Mouse (Mus musculus) B cell, adult 2 months (primary cell): ENCODE results near the gene Slc32a1.

Experiments
- DNase-seq, 2 experiments: peaks; one replicate each; pipeline ENCODE4 v3.0.0; 2022

Slc32a1 gene

DNA sequence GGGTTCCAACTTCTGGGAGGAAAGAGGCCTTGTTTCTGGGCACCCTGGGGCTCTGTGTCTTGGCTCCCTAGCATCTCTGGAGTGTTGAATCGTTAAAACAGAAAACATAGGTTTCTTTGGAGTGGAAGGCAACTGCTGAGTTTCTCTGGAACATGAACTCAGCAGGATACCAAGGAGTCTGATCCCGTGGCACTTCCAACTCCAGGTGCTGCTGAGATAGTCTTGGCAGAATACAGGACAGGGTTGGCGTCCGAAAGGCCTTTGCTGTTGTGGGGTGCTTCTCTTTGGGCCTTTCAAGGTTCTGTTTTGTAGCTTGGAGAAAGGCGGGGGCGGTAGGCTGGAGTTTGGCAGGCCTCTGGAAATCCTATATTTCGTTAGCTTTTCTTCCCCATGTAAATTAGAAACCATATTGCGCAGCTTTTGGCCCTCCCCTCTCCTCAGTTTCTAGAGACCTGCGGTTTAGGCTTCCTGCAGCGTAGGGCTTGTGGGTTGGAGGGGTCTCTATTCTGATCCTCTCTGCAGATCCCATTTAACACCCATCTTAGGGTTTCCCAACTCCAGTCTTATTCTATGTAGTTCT lies 2.2 kb downstream of the Slc32a1 start:
- peak; percentile 34 to 50 for DNase-seq

DNA sequence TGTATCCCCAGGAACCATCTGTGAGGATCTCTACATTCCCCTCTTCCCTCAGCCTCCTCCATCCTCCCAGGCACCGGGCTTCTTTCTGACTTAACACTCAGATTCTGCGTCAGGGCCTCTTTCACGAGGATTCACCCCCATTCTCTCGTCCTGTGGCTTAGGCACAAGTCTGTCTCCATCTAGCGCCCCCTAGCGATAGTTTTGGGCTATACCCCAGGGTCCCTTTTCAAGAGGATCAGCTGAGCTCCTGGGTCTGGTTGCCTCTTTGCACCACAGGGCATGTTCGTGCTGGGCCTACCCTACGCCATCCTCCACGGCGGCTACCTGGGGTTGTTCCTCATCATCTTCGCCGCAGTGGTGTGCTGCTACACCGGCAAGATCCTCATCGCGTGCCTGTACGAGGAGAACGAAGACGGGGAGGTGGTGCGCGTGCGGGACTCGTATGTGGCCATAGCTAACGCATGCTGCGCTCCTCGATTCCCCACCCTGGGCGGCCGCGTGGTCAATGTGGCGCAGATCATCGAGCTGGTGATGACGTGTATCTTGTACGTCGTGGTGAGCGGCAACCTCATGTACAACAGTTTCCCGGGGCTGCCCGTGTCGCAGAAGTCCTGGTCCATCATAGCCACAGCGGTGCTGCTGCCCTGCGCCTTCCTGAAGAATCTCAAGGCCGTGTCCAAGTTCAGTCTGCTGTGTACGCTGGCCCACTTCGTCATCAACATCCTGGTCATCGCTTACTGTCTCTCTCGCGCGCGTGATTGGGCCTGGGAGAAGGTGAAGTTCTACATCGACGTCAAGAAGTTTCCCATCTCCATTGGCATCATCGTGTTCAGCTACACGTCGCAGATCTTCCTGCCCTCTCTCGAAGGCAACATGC lies 3.2 kb downstream of the Slc32a1 start:
- peak; percentile 86 to 87 for DNase-seq

DNA sequence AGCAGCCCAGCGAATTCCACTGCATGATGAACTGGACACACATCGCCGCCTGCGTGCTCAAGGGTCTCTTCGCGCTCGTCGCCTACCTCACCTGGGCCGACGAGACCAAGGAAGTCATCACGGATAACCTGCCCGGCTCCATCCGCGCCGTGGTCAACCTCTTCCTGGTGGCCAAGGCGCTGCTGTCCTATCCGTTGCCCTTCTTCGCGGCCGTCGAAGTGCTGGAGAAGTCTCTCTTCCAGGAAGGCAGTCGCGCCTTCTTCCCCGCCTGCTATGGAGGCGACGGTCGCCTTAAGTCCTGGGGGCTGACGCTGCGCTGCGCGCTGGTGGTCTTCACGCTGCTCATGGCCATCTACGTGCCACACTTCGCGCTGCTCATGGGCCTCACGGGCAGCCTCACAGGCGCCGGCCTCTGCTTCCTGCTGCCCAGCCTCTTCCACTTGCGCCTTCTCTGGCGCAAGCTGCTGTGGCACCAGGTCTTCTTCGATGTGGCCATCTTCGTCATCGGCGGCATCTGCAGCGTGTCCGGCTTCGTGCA lies 3.9 kb downstream of the Slc32a1 start:
- DNase-seq: peak; percentile 11 to 23

DNA sequence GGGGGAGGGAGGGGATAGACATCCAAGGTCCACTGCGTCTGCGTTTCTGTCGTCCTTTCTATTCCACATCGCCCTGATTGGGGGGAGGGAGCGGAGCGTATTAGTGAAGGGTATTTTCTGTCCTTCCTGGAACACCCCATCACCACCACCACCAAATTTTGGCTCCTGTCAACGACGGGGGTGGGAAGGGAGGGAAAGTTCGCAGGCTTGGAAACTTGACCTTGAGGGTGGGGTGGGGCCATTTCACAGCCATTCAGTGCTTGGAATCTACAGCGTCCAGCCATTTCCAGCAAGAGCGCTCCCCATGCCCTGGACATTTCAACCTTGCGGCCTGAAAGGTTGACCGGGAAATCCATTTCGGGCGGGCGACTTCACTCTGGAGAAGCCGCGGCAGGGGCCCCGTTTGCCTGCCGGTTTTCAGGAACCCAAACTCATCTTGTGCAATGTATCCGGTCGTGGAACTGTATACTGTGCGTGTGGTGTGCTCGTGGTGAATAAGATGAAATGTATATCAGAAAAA lies 4.7 kb downstream of the Slc32a1 start:
- peak; percentile 11 to 19 for DNase-seq

DNA sequence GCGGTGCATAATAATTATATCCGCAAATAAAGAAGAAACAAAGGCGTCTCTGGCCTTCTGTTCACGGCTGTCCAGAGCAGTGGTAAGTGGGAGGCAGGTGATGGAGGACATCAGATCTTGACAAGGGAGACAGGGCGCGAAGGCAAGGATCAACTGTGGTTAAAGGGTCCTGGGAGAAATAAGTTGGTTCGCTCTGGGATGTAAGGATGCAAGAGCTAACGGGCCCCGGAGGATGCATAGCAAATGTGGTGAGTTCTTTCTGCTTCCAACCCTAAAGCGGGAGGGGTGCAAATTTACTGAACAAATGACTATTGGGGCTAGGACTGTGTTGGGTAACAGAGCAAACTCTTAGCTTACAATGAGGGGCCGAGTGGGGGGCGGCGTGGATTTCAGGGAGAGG lies 5.1 kb downstream of the Slc32a1 start:
- no peak for DNase-seq

DNA sequence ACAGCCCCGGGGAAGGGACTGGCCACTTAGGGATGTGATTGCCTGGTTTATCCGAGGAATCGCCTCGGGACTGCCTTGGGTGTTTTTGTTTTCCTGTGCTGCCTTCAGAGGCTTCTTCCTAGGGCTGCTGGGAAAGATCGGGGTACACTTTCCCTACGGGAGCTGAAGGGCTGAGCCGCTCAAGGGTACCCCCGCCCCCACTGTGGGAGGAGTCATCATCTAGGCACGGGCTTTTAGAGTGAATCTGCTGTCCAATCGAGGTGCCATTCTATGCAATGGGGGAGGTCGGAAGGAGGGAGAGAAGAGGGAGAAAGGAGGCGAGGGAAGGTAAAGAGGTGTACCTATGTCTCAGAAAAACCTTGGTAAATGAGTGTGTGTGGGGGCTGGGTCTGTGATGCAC lies 5.7 kb downstream of the Slc32a1 start:
- DNase-seq: peak; percentile 12 to 22

DNA sequence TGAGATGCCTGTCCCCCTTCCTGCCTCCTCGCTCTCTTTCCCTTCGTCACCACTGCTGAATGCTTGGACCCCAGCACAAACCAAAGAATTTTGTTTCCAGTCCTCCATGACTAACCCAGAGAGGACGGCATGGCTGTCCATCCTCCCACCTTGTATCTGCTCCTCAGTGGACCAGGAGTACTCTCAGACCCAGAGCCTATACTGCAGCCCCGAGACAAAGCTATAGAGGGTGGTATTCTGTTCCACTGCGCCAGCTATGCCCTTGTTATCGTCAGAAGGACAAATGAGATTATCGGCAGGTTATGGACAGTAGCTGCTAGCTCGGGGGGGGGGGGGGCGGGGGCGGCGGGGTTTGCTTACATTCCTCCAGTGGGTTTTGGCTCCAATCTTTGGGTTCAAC lies 6.2 kb downstream of the Slc32a1 start:
- DNase-seq: no peak

DNA sequence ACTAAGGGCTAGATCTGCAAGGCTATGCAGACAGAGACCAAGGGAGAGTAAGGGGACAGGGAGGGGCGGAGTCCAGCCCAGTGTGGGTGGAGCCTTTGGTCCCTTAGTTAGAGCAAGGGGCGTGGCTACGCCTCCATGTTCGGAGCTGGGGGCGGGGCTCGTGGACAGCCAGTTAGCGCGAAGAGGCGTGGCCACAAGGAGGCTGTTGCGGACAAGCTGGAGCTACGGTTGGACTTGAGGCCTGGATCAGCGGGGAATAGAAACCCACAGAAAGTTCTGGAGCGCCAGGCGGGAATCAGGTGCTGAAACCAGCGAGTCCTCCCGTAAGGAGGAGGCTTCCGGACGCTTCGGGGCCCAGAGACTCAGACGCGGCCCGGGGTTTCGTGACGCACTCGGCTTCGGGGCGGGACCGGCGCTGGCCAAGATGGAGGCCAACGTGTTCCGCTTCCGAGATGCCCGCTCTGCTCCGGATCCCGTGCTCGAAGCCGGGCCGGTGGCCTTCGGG lies 14.2 kb downstream of the Slc32a1 start, which contains the start of gene Actr5:
TSS of gene Actr5 (plus strand) at position 171 of the 505 bp plus-strand sequence.
- DNase-seq: peak; percentile 94 to 95

DNA sequence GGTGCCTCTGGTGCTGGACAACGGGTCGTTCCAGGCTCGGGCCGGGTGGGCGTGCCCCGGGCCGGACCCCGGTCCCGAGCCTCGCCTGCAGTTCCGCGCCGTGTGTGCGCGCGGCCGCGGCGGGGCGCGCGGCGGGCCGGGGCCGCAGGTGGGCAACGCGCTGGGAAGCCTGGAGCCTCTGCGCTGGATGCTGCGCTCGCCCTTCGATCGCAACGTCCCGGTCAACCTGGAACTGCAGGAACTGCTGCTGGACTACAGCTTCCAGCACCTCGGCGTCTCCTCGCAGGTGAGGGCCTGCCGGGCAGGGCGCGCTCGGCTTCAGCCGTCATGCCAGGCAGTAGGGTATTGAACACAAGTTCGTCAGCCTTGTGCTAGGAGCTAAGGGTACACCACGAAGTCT lies 14.7 kb downstream of the Slc32a1 start:
- DNase-seq: peak in 1 of 2 experiments; percentile 41

DNA sequence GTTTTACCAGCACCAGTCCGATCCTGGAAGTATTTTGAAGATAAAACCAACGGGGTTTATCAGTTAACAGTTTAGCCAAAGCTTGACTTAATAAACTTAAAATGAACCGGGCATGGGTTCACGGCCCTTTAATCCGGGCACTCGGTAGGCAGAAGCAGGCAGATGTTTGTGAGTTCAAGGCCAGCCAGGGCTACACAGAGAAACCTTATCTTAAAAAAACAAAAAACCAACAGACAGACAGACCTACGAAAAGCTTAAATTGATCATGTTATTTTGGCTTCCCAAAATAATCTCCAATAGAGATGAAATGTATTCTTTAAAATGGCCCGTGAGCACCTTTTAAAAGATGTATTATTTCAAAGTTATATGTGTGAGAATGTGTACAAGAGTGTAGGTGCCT lies 15.1 kb downstream of the Slc32a1 start:
- DNase-seq: no peak

DNA sequence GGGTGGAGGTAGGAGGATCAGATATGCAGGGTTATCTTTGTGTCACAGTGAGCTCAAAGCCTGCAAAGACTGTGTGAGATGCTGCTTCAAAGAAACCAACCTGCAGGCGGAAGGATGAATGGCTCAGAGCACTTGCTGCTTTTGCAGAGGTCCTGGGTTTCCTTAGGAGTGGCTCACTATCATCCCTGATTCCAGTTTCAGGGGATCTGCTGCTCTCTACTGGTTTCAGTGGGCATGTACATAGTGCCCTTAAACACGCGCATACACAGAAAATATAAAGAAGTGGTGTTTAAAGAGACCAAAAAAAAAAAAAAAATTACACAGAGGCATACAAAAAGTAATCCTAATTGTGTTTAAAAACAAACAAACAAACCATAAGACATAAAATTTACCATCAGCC lies 18.3 kb downstream of the Slc32a1 start:
- no peak for DNase-seq

DNA sequence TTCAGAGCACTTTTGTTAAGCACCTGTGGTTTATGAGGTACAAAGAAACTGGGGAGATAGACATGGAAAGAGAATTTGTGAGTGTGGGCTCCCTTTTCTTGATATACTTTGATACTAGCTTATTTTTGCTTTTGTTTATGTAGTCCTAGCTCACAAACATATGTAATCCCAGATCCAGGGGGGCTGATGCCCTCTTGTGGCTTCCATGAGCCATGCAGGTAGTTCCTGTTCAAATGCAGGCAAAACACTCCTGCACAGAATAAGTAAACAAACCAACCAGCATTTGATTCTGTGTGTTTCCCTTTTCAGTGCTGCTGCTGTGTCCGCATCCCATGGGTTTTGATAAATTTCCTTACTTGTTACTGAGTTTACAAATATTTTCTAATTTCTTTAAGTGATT lies 18.8 kb downstream of the Slc32a1 start:
- no peak for DNase-seq

DNA sequence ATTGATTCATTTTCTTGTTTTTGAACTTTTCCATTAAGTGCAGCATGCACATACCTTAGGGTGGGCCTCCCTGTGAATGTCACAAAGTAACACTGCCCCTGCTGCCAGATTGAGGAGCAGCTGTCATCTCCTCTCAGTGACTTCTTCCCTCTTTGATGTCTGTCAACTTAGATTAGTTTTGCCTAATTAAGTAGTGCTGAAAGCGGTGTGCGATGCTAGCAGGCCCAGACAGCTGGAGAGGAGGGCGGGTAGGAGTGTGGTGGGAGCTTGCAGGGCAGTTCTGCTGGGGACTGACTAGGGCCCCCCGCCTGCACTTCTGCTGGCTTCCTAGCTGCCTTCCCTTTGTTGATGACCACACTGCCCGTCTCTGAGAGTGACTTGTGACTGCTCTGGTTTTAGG lies 21.3 kb downstream of the Slc32a1 start:
- DNase-seq: no peak

DNA sequence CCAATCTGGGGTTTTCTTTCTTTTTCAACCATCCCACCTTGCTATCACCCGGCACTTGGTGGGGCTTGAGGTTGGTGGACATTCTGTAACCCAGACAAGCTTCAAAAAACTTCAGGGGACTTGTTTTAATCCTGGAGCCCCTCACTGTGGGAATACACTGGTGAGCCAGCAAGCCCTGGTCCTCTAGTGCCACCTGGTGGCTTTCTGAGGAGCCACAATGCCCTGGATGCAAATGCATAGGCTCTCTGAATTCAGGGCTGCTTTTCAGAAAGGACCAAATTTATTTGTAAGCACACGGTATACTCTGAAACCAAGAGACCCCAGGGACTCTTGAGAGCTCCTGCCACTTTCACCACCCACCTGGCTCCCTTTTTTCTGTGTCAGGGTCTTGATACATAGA lies 31.3 kb downstream of the Slc32a1 start:
- DNase-seq: peak; percentile 78 to 80

DNA sequence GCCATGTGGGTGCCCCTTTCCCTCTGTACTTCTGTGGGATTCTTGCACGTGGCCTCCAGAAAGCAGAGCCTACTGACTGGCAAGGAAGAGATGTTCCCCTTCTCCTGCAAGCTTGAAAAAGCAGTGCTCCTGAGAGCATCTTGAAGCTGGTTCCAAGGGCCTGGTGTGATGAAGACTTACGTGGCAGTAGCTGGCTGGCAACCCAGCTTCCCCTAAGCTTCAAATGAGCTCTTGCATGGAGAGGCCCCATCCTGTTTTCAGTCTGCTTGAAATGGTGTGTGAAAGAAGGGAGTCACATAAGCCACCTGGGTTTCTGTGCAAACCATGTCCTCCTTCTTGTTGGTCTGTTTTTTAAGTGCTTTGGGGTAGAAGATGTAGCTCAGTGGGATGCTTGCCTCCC lies 32.0 kb downstream of the Slc32a1 start:
- no peak for DNase-seq

DNA sequence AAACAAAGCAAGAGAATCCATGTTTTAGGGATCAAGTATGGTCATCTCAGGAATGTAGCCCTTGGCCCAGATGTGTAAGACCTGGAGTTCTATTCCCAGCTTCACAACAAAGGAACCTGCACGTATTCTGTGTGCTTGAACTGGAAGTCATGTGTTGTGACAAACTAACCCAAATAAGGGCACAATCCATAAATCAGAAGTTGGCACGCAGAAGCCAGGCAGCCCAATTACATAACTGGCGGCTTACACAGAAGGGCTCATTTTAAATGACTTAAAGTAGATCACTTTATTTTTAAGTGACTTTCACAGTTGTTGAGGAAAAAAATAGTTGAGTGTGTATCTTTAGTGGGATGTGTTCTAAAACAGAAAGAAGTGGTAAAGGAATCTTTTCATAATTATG lies 33.2 kb downstream of the Slc32a1 start:
- DNase-seq: no peak

DNA sequence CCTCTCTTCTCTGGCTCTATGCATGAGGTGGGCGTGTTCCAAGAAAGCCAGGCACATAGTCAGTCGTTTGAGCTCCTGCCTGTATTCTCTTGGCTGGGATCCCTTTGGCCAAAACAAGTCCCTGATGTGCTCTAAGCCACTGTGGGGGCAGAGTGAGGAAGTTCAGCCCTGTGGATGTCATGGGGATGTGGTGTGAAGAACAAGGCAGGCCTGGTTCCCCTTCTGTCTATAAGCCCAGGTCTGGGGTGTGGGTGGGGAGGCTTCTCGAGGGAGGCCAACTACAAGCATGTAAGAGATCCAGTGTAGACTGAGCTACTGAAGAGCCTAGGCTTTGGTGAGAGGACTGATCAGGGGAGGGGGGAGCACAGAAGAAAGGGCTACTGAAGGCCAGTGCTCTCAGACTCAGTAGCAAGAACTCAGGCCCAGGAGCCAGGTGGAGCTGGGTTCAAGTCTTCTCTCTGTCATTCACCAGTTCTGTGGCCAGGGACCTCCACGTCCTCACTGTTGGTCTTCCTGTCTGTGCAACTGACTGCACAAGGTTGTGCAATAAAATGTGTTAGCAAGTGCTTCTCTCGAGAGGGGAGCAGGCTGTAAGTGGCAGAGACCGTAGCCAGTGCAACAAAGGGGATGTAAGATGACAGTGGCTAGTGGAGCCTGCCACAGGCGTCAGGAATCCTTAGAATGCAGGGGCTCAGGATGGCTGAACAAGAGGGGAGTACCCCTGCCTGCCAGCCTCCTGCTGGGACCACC lies 40.8 kb downstream of the Slc32a1 start:
- DNase-seq: peak in 1 of 2 experiments; percentile 9

DNA sequence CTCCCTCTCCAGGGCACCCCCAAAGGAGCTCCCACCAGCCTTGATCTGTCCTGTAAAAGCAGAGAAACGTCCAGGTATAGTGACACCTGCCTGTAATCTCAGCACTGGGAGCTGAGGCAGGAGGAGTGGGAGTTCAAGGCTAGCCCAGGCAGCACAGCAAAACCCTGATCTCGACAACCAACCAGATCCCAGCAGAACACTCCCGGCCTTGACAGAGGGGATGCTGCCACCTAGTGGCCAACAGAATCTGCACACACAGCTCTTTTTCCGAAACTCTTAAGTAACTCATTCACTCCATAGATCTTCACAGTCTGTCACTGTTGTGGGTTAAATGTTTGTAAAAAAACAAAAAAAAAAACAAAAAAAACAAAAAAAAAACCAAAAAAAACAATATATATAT lies 42.4 kb downstream of the Slc32a1 start:
- peak; percentile 85 for DNase-seq

DNA sequence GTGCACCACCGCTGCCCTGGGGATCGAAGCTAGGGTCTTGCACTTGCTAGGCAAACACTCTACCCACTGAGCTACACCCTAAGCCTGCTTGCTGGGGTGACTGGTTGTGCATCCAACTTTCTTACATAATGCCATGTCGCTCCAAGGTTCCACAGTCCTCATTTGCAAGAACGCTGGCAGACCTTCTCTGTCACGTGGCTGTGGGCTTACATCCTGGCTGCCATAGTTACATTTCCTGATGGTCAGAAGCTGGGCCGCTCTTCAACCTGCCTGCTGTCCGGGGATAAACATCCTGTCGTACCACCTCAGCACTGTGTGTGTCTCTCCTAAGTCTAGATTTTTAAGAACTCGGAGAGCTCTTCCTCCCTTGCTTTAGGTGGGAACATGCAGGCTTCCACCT lies 44.1 kb downstream of the Slc32a1 start:
- no peak for DNase-seq

DNA sequence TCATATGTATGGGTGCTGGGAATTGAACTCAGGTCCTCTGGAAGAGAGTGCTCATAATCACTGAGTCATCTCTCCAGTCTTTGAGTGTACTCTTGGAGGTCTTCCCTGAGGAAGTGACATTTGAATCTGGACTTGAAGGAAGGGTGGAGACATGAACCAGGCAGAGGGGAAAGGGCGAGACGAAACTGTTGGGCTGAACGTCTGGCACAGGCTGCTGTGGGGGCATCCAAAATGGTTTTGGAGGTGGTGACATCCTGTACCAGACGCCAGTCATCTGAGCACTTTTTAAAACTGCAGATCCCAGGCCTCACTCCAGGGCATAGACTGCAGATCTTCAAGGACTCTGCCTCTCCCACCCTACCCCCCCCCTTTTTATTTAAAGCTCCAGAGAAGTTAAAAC lies 45.2 kb downstream of the Slc32a1 start:
- no peak for DNase-seq

DNA sequence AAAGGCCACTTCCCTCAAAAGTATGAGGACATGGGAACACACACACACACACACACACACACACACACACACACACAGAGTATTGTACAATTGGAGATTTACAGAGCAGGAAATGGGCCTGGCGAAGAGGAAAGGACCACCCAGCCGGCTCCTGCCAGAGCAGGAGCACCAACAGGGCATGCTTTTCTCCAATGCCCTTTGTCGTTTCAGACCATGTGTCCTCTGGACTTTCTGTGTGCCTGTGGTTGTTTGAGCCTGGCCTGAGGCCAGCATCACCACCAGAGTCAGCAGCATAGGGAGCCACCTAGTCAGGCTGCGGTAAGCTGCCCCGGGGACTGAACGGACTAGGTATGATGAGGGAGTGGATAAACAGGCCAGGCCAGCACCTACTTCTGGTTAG lies 48.3 kb downstream of the Slc32a1 start:
- DNase-seq: no peak

DNA sequence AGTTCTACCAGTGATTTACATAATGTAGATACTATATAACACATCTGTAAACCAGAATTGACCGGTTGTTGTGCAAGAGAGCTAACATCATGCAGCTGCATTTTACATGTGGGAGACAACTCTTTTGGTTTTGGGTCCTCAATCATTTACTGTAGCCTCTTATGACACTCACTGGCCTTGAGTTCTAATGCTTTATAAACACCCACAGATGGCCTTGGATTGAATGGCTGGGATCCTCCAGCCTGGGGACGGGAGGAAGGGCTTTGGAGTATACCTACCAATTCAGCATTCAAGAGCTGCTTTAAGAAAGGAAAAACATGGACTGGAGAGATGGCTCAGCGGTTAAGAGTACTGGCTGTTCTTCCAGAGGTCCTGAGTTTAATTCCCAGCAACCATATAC lies 48.8 kb downstream of the Slc32a1 start:
- no peak for DNase-seq

DNA sequence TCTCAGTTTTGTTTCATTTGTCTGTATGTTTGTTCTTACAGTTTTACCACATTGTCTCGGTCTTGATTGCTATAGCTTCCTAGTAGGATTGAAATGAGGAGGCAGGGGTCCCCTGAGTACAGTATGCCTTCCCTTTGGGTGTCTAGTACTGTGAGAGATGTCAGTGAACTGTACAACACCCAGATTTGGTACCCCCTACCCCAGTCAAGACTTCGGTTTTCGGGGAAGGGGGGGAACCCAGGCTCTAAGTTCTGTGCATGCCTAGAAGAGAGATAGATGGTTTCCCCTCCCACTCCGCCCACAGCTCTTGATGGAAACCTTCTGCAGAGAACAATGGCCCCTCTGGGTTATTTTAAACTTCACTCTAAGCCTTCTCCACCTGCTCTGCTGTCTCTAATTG lies 54.5 kb downstream of the Slc32a1 start, which contains the start of gene Ppp1r16b:
TSS of gene Ppp1r16b (plus strand) at position 301 of the 400 bp plus-strand sequence.
- no peak for DNase-seq
